Mouse (Mus musculus) brain, embryonic 14.5 days (tissue): ENCODE results near the gene Hipk1.

Source experiments
- CTCF ChIP-seq: fragments of 200-500 bp; IDR thresholded peaks from 2 replicates; pipeline ENCODE4 v1.5.1; 2012; ENCODE audit warnings: inconsistent platforms, mild to moderate bottlenecking, moderate library complexity, borderline replicate concordance; ENCODE audit not compliant: insufficient read depth, insufficient read length; ENCODE audit errors: extremely low read depth
- POLR2A ChIP-seq: fragments of 200-500 bp; IDR thresholded peaks from 2 replicates; pipeline ENCODE4 v1.6.1; 2012; ENCODE audit warnings: mild to moderate bottlenecking, inconsistent platforms, borderline replicate concordance; ENCODE audit not compliant: poor library complexity, insufficient read depth, insufficient read length, severe bottlenecking; ENCODE audit errors: extremely low read depth

DNA sequence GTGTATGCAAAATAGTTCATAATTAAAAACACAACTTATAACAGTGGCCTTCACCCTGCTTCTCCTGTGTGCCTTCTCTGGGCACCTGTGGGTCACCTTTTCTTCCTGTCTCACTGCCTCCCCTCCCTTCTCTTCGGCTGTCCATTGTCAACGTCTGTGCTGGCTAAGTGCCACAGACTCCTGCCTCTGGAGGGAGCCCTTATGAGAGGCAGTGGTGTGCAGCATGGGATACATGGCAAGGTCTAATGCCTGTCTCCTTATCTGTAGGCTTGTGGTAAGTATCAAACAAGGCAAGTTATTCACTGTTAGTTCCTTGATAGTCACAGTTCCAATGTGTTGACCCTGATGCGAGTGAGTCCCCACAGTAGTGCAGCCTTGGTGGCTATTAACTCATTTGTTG lies 67.2 kb downstream of the Hipk1 start:
- TF ChIP-seq CTCF (no peak), POLR2A (no peak)
